Mouse (Mus musculus) myocyte (in vitro differentiated cells): ENCODE data around the gene Ak5.

Source experiments
- CEBPB ChIP-seq: IDR thresholded peaks from 2 replicates; pipeline ENCODE4 v1.6.1; 2011; ENCODE audit warnings: mild to moderate bottlenecking, moderate library complexity; ENCODE audit not compliant: poor library complexity, insufficient read depth, severe bottlenecking
- E2F4 ChIP-seq: IDR thresholded peaks from one replicate; pipeline ENCODE4 v1.6.1; 2011; ENCODE audit warnings: mild to moderate bottlenecking, control low read depth, moderate library complexity; ENCODE audit not compliant: insufficient read depth
- MYOD1 ChIP-seq, 3 experiments: IDR thresholded peaks; one replicate each; pipeline ENCODE4 v1.6.1; 2011; ENCODE audit warnings: control low read depth in 2 of 3, low read depth in 2 of 3, mild to moderate bottlenecking in 2 of 3, moderate library complexity in 1 of 3; ENCODE audit not compliant: insufficient read length in 2 of 3, control insufficient read depth in 1 of 3
- POLR2A ChIP-seq: IDR thresholded peaks from one replicate; pipeline ENCODE4 v1.6.1; 2011; ENCODE audit warnings: low read depth, mild to moderate bottlenecking, control low read depth, moderate library complexity; ENCODE audit not compliant: insufficient read length
- POLR2AphosphoS2 ChIP-seq: IDR thresholded peaks from one replicate; pipeline ENCODE4 v1.6.1; 2011; ENCODE audit warnings: low read depth, control low read depth; ENCODE audit not compliant: insufficient read length
- SRF ChIP-seq: IDR thresholded peaks from one replicate; pipeline ENCODE4 v1.6.1; 2011; ENCODE audit warnings: low read depth; ENCODE audit not compliant: control insufficient read depth, insufficient read length
- TCF12 ChIP-seq: IDR thresholded peaks from one replicate; pipeline ENCODE4 v1.6.1; 2011; ENCODE audit warnings: mild to moderate bottlenecking, control low read depth; ENCODE audit not compliant: poor library complexity, insufficient read depth, severe bottlenecking

- no peak for TF ChIP-seq POLR2A
- no peak for TF ChIP-seq TCF12
- no peak for TF ChIP-seq E2F4
- TF ChIP-seq SRF: no peak
- TF ChIP-seq POLR2AphosphoS2: no peak
- no peak for TF ChIP-seq CEBPB
- TF ChIP-seq MYOD1 (IDR thresholded peaks at IDR 0.05; ENCODE audit: control insufficient read depth in 1 of 3, insufficient read length in 2 of 3, low read depth in 2 of 3): no peak
Measured at GRCm38 (mm10) chr3:152694950-152695349, 26.8 kb upstream of the Ak5 start.
